Mouse (Mus musculus): ENCODE measurements at regions not wholly inside any gene's neighbourhood (a gene's known extent, or its start where the extent isn't known, plus 50 kb on each side); places are given as distances from the start of the nearest gene placed in this dataset.
"Not testable (repeated sequence)": the region's sequence is repeated elsewhere in the genome, so short reads cannot be mapped to it uniquely, and the experiment has no call there.

DNA sequence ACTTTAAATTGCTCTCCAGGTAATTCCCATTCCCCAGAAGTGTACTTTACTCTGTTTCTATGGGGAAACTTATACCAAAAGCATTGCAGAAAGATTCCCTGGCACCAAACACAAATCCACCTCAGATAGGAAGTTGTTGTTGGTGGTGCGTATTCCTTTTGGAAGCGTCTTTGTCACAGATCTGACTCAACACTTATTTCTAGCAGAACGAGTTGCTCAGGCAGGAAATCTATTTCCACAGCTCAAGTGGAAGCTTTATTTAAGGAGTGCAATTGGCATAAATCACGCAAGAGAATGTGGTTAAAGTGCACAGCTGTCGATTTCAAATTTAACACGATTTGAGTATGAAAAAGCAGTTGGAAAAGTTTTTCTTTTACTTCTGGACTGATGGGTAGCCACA lies 436.9 kb upstream of the Ghitm start:
- TF ChIP-seq ZC3H11A (IDR thresholded peaks at IDR 0.05; ENCODE audit: borderline replicate concordance, low read depth, low read length), result no peak
- no peak for TF ChIP-seq MAFK (IDR thresholded peaks at IDR 0.05; ENCODE audit: insufficient read depth, low read depth, low read length)
- TF ChIP-seq CHD2 (IDR thresholded peaks at IDR 0.05; ENCODE audit: low read depth, low read length), result no peak
- TF ChIP-seq ZNF384 (IDR thresholded peaks at IDR 0.05; ENCODE audit: low read depth, low read length), result no peak
- TF ChIP-seq HCFC1 (IDR thresholded peaks at IDR 0.05; ENCODE audit: borderline replicate concordance, insufficient read depth, low read length), result no peak
- Histone ChIP-seq H3K27ac (ENCODE audit: insufficient read depth, low read depth, low read length, poor library complexity, severe bottlenecking) (no peak overlapping the region), H3K36me3 (ENCODE audit: control insufficient read depth, insufficient read depth, low read length, poor library complexity, severe bottlenecking) (no peaks in the 10 kb centered on the region), H3K4me3 (ENCODE audit: insufficient read depth in 1 of 2, low read depth in 1 of 2, low read length in 2 of 2, poor library complexity in 1 of 2, severe bottlenecking in 1 of 2) (no peak overlapping the region), H3K4me1 (ENCODE audit: control insufficient read depth in 2 of 2, insufficient read depth in 2 of 2, low read length in 2 of 2, poor library complexity in 1 of 2) (no peaks in the 10 kb centered on the region), H3K9me3 (ENCODE audit: control insufficient read depth, insufficient read depth, low read depth, low read length) (no peaks in the 10 kb centered on the region), H3K9ac (ENCODE audit: insufficient read depth, low read depth, low read length, poor library complexity, severe bottlenecking) (no peak overlapping the region)
- DNase-seq (ENCODE audit: low read depth, low spot score), result no peak
- in situ Hi-C loops (cut with MboI; ENCODE audit: low sequenced_read_pairs in 2 of 2, unreplicated experiment in 2 of 2), result no loop called here

DNA sequence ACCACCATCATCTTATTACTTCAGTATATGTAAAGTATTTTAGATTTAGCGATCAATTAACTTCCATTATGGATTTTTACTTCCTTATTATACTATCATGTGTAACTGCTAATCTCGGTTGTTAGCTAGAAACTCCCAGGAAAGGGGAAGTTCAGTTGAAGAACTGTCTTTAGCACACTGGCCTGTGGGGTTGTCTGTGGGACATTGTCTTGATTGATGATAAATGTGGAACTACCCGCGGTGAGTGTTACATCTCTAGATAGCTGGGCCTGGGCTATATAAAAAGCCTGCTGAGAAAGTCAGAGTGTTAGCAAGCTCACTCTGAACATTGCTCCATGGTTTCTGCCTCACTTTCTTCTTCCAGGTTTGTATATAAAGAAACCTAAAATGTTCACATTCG lies 423.2 kb upstream of the Ghitm start:
- no peak overlapping the region for H3K27ac ChIP-seq (ENCODE audit: insufficient read depth, low read depth, low read length, poor library complexity, severe bottlenecking)
- no peaks in the 10 kb centered on the region for H3K9me3 ChIP-seq (ENCODE audit: control insufficient read depth, insufficient read depth, low read depth, low read length)
- no peak overlapping the region for H3K4me3 ChIP-seq (ENCODE audit: insufficient read depth in 1 of 2, low read depth in 1 of 2, low read length in 2 of 2, poor library complexity in 1 of 2, severe bottlenecking in 1 of 2)
- H3K36me3 ChIP-seq (ENCODE audit: control insufficient read depth, insufficient read depth, low read length, poor library complexity, severe bottlenecking), result no peaks in the 10 kb centered on the region
- in situ Hi-C loops (cut with MboI; ENCODE audit: low sequenced_read_pairs in 2 of 2, unreplicated experiment in 2 of 2), result no loop called here
- TF ChIP-seq CHD2 (IDR thresholded peaks at IDR 0.05; ENCODE audit: low read depth, low read length) (no peak), HCFC1 (IDR thresholded peaks at IDR 0.05; ENCODE audit: borderline replicate concordance, insufficient read depth, low read length) (no peak), MAFK (IDR thresholded peaks at IDR 0.05; ENCODE audit: insufficient read depth, low read depth, low read length) (no peak), ZC3H11A (IDR thresholded peaks at IDR 0.05; ENCODE audit: borderline replicate concordance, low read depth, low read length) (no peak), ZNF384 (IDR thresholded peaks at IDR 0.05; ENCODE audit: low read depth, low read length) (no peak)
- DNase-seq (ENCODE audit: low read depth, low spot score), result no peak
- no peaks in the 10 kb centered on the region for H3K4me1 ChIP-seq (ENCODE audit: control insufficient read depth in 2 of 2, insufficient read depth in 2 of 2, low read length in 2 of 2, poor library complexity in 1 of 2)
- no peak overlapping the region for H3K9ac ChIP-seq (ENCODE audit: insufficient read depth, low read depth, low read length, poor library complexity, severe bottlenecking)

DNA sequence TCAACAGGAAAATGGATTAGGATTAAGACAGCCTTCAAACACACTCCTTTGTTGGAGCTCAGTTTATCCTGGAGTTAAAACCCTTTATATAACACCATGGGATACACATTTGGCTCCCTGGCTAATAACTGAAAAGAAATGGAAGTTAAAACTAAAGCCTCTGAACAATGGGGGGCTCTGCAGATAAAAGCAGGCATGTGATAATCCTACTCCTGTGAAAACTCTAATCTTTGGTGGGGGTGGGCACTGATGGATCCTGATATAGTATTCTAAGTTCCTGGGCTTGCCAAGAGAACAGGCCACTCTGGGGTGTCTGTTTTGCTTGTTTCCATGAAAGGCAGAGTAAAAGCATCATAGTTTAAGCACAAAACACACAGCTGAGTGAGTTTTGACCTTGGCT lies 388.5 kb upstream of the Ghitm start:
- peaks cover 0 to 12% of the 10 kb centered on the region in 2 experiments; a peak in 2 of 4 replicates for H3K4me1 ChIP-seq (ENCODE audit: control insufficient read depth in 2 of 2, insufficient read depth in 2 of 2, low read length in 2 of 2, poor library complexity in 1 of 2)
- H3K9ac ChIP-seq (ENCODE audit: insufficient read depth, low read depth, low read length, poor library complexity, severe bottlenecking), result no peak overlapping the region
- H3K27ac ChIP-seq (ENCODE audit: insufficient read depth, low read depth, low read length, poor library complexity, severe bottlenecking), result no peak overlapping the region
- in situ Hi-C loops (cut with MboI; ENCODE audit: low sequenced_read_pairs in 2 of 2, unreplicated experiment in 2 of 2), result no loop called here
- H3K9me3 ChIP-seq (ENCODE audit: control insufficient read depth, insufficient read depth, low read depth, low read length), result no peaks in the 10 kb centered on the region
- DNase-seq (ENCODE audit: low read depth, low spot score), result no peak
- H3K4me3 ChIP-seq (ENCODE audit: insufficient read depth in 1 of 2, low read depth in 1 of 2, low read length in 2 of 2, poor library complexity in 1 of 2, severe bottlenecking in 1 of 2), result no peak overlapping the region
- no peaks in the 10 kb centered on the region for H3K36me3 ChIP-seq (ENCODE audit: control insufficient read depth, insufficient read depth, low read length, poor library complexity, severe bottlenecking)
- TF ChIP-seq ZC3H11A (IDR thresholded peaks at IDR 0.05; ENCODE audit: borderline replicate concordance, low read depth, low read length) (no peak), CHD2 (IDR thresholded peaks at IDR 0.05; ENCODE audit: low read depth, low read length) (no peak), HCFC1 (IDR thresholded peaks at IDR 0.05; ENCODE audit: borderline replicate concordance, insufficient read depth, low read length) (no peak), MAFK (IDR thresholded peaks at IDR 0.05; ENCODE audit: insufficient read depth, low read depth, low read length) (no peak), ZNF384 (IDR thresholded peaks at IDR 0.05; ENCODE audit: low read depth, low read length) (no peak)

DNA sequence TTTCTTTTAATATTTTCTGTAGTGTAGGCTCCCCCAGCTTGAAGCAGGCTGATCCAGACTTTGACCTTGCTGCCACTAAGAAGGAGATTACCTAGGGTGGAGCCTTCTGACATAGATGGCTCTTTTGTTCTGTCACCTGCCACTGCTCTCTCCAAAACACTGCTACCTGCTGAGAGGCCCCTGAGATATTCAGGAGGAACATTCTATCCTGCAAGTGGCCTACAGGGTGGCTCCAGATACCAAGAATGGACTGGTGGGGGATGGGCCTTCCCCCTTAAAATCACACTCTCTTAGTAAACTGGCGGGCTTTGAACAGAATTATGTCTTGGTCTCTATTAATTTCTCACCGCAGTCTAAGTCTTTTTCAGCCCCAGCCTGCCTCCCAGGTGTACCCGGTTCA lies 385.6 kb upstream of the Ghitm start:
- H3K36me3 ChIP-seq (ENCODE audit: control insufficient read depth, insufficient read depth, low read length, poor library complexity, severe bottlenecking); H3K9ac ChIP-seq (ENCODE audit: insufficient read depth, low read depth, low read length, poor library complexity, severe bottlenecking); H3K9me3 ChIP-seq (ENCODE audit: control insufficient read depth, insufficient read depth, low read depth, low read length); in situ Hi-C loops (cut with MboI; ENCODE audit: low sequenced_read_pairs in 2 of 2, unreplicated experiment in 2 of 2): not testable (repeated sequence)
- Histone ChIP-seq H3K27ac (ENCODE audit: insufficient read depth, low read depth, low read length, poor library complexity, severe bottlenecking) (peak overlapping the region; percentile 76; the same call in 1 of the 2 replicates), H3K4me3 (ENCODE audit: insufficient read depth in 1 of 2, low read depth in 1 of 2, low read length in 2 of 2, poor library complexity in 1 of 2, severe bottlenecking in 1 of 2) (peak overlapping the region in 1 of 2 experiments; percentile 12; a peak in 1 of 4 replicates), H3K4me1 (ENCODE audit: control insufficient read depth in 2 of 2, insufficient read depth in 2 of 2, low read length in 2 of 2, poor library complexity in 1 of 2) (peaks cover 0 to 12% of the 10 kb centered on the region in 2 experiments; a peak in 2 of 4 replicates)
- DNase-seq (ENCODE audit: low read depth, low spot score), result peak; percentile 52

DNA sequence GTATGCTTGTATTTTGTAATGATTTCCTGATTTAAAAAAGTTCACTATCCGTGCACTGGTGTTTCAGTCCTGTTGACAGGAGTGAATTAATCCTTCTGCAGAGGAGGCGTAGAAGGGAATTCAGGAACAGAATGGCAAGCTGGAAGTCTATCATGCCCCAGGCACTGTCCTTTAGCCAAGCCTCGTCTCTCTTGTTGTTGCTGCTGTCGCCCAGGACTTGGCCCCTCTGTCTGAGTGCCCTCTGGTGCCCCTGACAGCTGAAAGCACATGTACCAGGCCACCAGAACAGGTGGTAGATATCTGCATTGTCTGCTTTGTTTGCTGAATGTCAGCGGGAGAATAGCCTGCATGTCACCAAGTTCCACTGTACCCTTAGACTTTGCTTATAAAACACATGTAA lies 370.2 kb upstream of the Ghitm start:
- Histone ChIP-seq H3K9me3 (ENCODE audit: control insufficient read depth, insufficient read depth, low read depth, low read length) (0 out of 2 replicates have a peak, but pooled peaks cover 2% of the 10 kb centered on the region), H3K4me3 (ENCODE audit: insufficient read depth in 1 of 2, low read depth in 1 of 2, low read length in 2 of 2, poor library complexity in 1 of 2, severe bottlenecking in 1 of 2) (no peak overlapping the region), H3K36me3 (ENCODE audit: control insufficient read depth, insufficient read depth, low read length, poor library complexity, severe bottlenecking) (peaks cover 3% of the 10 kb centered on the region; the same call in 1 of the 2 replicates), H3K4me1 (ENCODE audit: control insufficient read depth in 2 of 2, insufficient read depth in 2 of 2, low read length in 2 of 2, poor library complexity in 1 of 2) (no peaks in the 10 kb centered on the region), H3K27ac (ENCODE audit: insufficient read depth, low read depth, low read length, poor library complexity, severe bottlenecking) (no peak overlapping the region), H3K9ac (ENCODE audit: insufficient read depth, low read depth, low read length, poor library complexity, severe bottlenecking) (no peak overlapping the region)
- in situ Hi-C loops (cut with MboI; ENCODE audit: low sequenced_read_pairs in 2 of 2, unreplicated experiment in 2 of 2), result no loop called here
- TF ChIP-seq CHD2 (IDR thresholded peaks at IDR 0.05; ENCODE audit: low read depth, low read length) (no peak), ZC3H11A (IDR thresholded peaks at IDR 0.05; ENCODE audit: borderline replicate concordance, low read depth, low read length) (no peak), MAFK (IDR thresholded peaks at IDR 0.05; ENCODE audit: insufficient read depth, low read depth, low read length) (no peak), ZNF384 (IDR thresholded peaks at IDR 0.05; ENCODE audit: low read depth, low read length) (no peak), HCFC1 (IDR thresholded peaks at IDR 0.05; ENCODE audit: borderline replicate concordance, insufficient read depth, low read length) (no peak)
- DNase-seq (ENCODE audit: low read depth, low spot score), result no peak

All from ES-E14 (cell line).